Mouse (Mus musculus) kidney, adult 2 months (tissue): Measurements from ENCODE around the gene Nipsnap2. TPM values are rescaled to one million over a fixed set of nuclear protein-coding genes. Genes with fewer than 3 reads are reported as not detected.
A peak's percentile ranks its signal among the peaks of the same experiment; 100 is the strongest.

Experiments
- DNase-seq: peaks from one replicate; pipeline ENCODE4 v3.0.0; 2021
- H3K27ac ChIP-seq: fragments of 200-500 bp; 2 replicates; pipeline ENCODE4 v1.5.1; 2012; ENCODE audit warnings: low read depth, low read length, control low read depth, inconsistent platforms; ENCODE audit not compliant: insufficient read depth
- H3K27me3 ChIP-seq: fragments of 200-500 bp; replicated peaks from 2 replicates; pipeline ENCODE4 v1.6.1; 2012; ENCODE audit warnings: mild to moderate bottlenecking, moderate library complexity, low read length, inconsistent platforms; ENCODE audit not compliant: control insufficient read depth, insufficient read depth
- H3K36me3 ChIP-seq: fragments of 200-500 bp; 2 replicates; pipeline ENCODE4 v1.6.1; 2012; ENCODE audit warnings: mild to moderate bottlenecking, moderate library complexity, low read length, inconsistent platforms; ENCODE audit not compliant: control insufficient read depth, insufficient read depth
- H3K4me1 ChIP-seq: fragments of 200-500 bp; 2 replicates; pipeline ENCODE4 v1.6.1; 2011; ENCODE audit warnings: low read length; ENCODE audit not compliant: control insufficient read depth, insufficient read depth
- H3K4me3 ChIP-seq: fragments of 200-500 bp; 2 replicates; pipeline ENCODE4 v1.5.1; 2011; ENCODE audit warnings: mild to moderate bottlenecking, low read depth, low read length, control low read depth; ENCODE audit not compliant: insufficient read depth
- CTCF ChIP-seq: fragments of 200-500 bp; conservative IDR thresholded peaks from 2 replicates; pipeline ENCODE4 v1.5.1; 2011; ENCODE audit warnings: low read depth, mild to moderate bottlenecking, control low read depth, low read length, moderate library complexity, mixed read lengths; ENCODE audit not compliant: insufficient read depth, insufficient read length
- POLR2A ChIP-seq: fragments of 200-500 bp; IDR thresholded peaks from one replicate; pipeline ENCODE4 v1.6.1; 2011; ENCODE audit warnings: low read depth, low read length, control low read depth
- WGBS: fragments of 180-500 bp; shearing (Covaris S2); methylation state at CpG from one replicate; pipeline ENCODE4 v1.1.7; 2018; 5-methylcytosine and 5-hydroxymethylcytosine counted together
- polyA plus RNA-seq: library from polyadenylated mRNA; depleted of rRNA; stranded (reverse); fragments of >200 nt; gene quantifications from 2 replicates; pipeline ENCODE4 v1.2.3, GENCODE M21; 2012

The Nipsnap2 gene
- polyA plus RNA-seq, 1 experiment = 89.8 TPM

GRCm38 (mm10) chr5:129778348-129778995, 53.6 kb downstream of the Nipsnap2 start:
- Histone ChIP-seq H3K27ac (no peak overlapping the region), H3K36me3 (no peaks in the 10 kb centered on the region), H3K27me3 (no peaks in the 10 kb centered on the region), H3K4me3 (peak overlapping the region; percentile 72), H3K4me1 (no peaks in the 10 kb centered on the region)
- DNase-seq = no peak
- TF ChIP-seq CTCF (no peak), POLR2A (no peak)
- WGBS = 34% methylated on average over 11 of the region's 11 CpGs

DNA sequence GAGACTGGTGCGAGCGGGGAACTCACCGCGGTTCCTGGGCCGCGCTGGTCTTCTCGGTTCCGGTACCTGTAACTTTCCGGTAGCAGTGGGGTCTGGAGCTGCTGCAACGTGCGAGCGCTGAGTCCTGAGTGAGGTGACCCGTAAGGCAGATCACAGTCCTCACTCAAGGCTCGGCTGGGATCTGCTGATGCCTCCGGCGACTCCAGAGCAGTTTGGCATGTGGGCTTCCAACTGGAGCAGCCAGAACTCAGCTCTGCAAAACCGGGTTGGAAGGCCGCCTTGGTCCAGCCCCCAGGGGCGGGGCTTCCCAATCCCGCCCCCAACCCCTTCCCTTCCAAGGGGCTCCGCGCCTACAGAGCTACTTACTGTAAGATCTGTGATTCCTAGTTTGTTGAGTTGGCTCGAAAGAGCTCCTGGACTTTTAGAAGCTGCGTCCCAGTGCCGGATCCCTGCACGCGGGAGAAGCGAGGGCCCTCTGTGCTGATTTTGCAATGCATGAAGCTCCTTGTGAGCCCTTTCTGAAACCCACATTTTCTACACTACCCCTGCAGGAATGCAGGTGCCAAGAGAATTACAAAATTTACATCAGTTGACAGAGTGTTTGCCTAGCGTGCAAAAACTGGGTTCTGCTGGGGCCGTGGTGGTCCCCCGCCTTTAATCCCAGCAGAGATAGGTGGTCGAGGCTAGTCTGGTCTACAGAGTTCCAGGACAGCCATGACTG, 54.3 kb downstream of the Nipsnap2 start:
- Histone ChIP-seq H3K36me3 (no peaks in the 10 kb centered on the region), H3K27me3 (no peaks in the 10 kb centered on the region), H3K4me1 (no peaks in the 10 kb centered on the region), H3K27ac (no peak overlapping the region), H3K4me3 (peak overlapping the region; percentile 72)
- no peak for TF ChIP-seq CTCF
- TF ChIP-seq POLR2A = no peak
- under 1% methylated on average over 32 of the region's 32 CpGs for WGBS
- DNase-seq = peak; percentile 92

- DNase-seq = no peak
- WGBS = 92% methylated on average over 3 of the region's 3 CpGs
- no peak for TF ChIP-seq POLR2A
- no peak for TF ChIP-seq CTCF
- H3K27ac ChIP-seq = no peak overlapping the region
- no peaks in the 10 kb centered on the region for H3K27me3 ChIP-seq
- H3K4me1 ChIP-seq = no peaks in the 10 kb centered on the region
- H3K4me3 ChIP-seq = no peak overlapping the region
- no peaks in the 10 kb centered on the region for H3K36me3 ChIP-seq
These were observed 55.3 kb downstream of the Nipsnap2 start for GRCm38 (mm10) chr5:129780131-129780530.

DNA sequence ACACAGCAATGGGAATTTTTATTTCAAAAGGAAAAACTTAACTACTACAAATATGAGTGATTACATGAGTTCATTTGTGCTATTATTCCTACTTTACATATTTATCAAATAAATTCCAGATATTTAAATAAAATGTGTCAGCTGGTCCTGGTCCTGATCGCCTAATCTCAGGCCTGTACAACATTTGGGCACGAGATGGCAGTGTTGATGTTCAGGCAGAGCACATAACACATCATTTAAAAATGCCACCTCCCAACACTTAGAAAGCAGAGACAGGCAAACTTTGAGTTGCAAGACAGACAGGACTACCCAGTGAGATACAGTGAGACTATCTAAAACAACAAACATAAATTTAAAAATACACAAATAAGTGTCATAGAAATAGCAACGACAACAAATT, 57.3 kb downstream of the Nipsnap2 start:
- peak; percentile 27 for DNase-seq
- Histone ChIP-seq H3K4me1 (no peaks in the 10 kb centered on the region; the same call in 1 of the 2 replicates), H3K27ac (no peak overlapping the region), H3K36me3 (no peaks in the 10 kb centered on the region), H3K27me3 (no peaks in the 10 kb centered on the region), H3K4me3 (no peak overlapping the region)
- TF ChIP-seq POLR2A = no peak
- peak; percentile 68 for TF ChIP-seq CTCF
- 25% methylated on average over 3 of the region's 3 CpGs for WGBS

GRCm38 (mm10) chr5:129785235-129785870, 60.5 kb downstream of the Nipsnap2 start:
- DNase-seq = no peak
- H3K36me3 ChIP-seq = peaks cover 8% of the 10 kb centered on the region
- no peaks in the 10 kb centered on the region for H3K27me3 ChIP-seq
- no peaks in the 10 kb centered on the region; the same call in 1 of the 2 replicates for H3K4me1 ChIP-seq
- TF ChIP-seq POLR2A (no peak), CTCF (no peak)
- no peak overlapping the region for H3K4me3 ChIP-seq
- WGBS = 90% methylated on average over 5 of the region's 5 CpGs
- H3K27ac ChIP-seq = no peak overlapping the region

DNA sequence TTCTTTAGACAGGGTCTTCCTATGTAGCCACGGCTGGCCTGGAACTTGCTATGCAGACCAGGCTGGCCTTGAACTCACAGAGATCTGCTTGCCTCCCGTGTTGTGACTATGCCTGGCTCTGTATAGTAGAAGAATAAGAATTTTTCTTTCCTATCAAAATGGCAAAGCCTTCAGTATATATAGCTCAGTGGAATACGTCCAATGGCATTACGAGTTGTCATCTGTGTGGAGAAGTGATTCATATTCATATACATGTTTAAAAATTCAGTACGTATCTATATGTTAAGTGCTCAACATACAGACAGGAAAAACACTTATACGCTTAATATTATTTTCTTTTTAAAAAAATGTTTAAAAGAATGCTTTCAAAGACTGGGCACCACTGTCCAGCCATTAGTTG, 61.3 kb downstream of the Nipsnap2 start:
- no peak for TF ChIP-seq CTCF
- no peak for TF ChIP-seq POLR2A
- Histone ChIP-seq H3K36me3 (peaks cover 13% of the 10 kb centered on the region), H3K27ac (0 out of 2 replicates have a peak overlapping the region, but pooled peaks have one; percentile 97), H3K4me3 (no peak overlapping the region), H3K4me1 (no peaks in the 10 kb centered on the region; the same call in 1 of the 2 replicates), H3K27me3 (no peaks in the 10 kb centered on the region)
- no peak for DNase-seq
- 76% methylated on average over 6 of the region's 6 CpGs for WGBS
